Mouse (Mus musculus): ENCODE measurements at regions not wholly inside any gene's neighbourhood (a gene's known extent, or its start where the extent isn't known, plus 50 kb on each side); places are given as distances from the start of the nearest gene placed in this dataset.
"Not testable (repeated sequence)": the region's sequence is repeated elsewhere in the genome, so short reads cannot be mapped to it uniquely, and the experiment has no call there.

DNA sequence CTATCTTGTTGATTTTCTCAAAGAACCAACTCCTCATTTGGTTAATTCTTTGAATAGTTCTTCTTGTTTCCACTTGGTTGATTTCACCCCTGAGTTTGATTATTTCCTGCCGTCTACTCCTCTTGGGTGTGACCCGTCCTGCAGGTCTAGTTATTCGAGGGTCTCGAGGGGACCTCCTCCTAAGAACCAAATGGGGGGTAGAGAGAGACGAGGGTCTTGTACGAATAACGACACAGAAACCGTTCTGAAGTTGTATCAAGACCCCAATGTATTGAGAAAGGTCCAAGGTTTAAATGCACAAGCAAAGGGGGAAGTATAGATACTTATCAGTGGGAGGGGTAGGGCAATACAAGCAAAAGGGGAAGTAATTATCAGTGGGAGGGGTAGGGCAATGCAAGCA lies 252.8 kb downstream of the Adgrg6 start:
- H3K27ac ChIP-seq; H3K27me3 ChIP-seq; H3K9me3 ChIP-seq (replicated peaks); H3K36me3 ChIP-seq (ENCODE audit: poor library complexity, severe bottlenecking); H3K4me2 ChIP-seq; H3K4me1 ChIP-seq; ATAC-seq; H3K4me3 ChIP-seq; H3K9ac ChIP-seq: not testable (repeated sequence)
- 84% methylated on average over 8 of the region's 8 CpGs for WGBS

DNA sequence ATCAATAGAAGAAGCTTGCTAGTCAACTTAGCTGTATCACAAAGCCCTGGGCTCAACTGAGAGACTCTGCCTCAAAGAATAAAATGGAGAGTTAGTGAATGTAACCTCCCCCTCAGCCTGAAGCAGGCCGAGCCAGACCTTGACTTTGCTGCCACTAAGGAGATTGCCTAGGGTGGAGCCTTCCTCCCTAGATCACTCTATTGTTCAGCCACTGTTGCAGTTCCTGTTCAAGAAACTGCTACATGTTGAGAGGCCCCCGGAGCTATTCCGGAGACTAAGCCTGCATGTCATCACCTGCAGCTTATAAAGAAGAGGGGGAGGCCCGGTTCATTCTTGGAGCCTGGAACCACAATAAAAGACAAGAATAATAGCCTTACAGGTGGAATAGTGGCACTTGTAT lies 257.9 kb downstream of the Adgrg6 start:
- ATAC-seq: no peak
- Histone ChIP-seq H3K9ac (no peak overlapping the region), H3K27ac (no peak overlapping the region), H3K9me3 (replicated peaks) (no peaks in the 10 kb centered on the region), H3K4me2 (no peak overlapping the region), H3K4me1 (no peaks in the 10 kb centered on the region), H3K4me3 (no peak overlapping the region), H3K36me3 (ENCODE audit: poor library complexity, severe bottlenecking) (no peaks in the 10 kb centered on the region), H3K27me3 (no peaks in the 10 kb centered on the region)
- WGBS: 88% methylated on average over 4 of the region's 4 CpGs

GRCm38 (mm10) chr10:14276631-14277030 lies 268.8 kb downstream of the Adgrg6 start:
- Histone ChIP-seq H3K4me1 (no peaks in the 10 kb centered on the region), H3K36me3 (ENCODE audit: poor library complexity, severe bottlenecking) (no peaks in the 10 kb centered on the region), H3K9ac (no peak overlapping the region), H3K27me3 (no peaks in the 10 kb centered on the region), H3K4me2 (no peak overlapping the region), H3K4me3 (no peak overlapping the region), H3K27ac (no peak overlapping the region), H3K9me3 (replicated peaks) (no peaks in the 10 kb centered on the region)
- 92% methylated on average over 1 of the region's 1 CpGs for WGBS
- no peak for ATAC-seq

GRCm38 (mm10) chr10:14275477-14275876 lies 270.0 kb downstream of the Adgrg6 start:
- ATAC-seq: no peak
- Histone ChIP-seq H3K9ac (no peak overlapping the region), H3K9me3 (replicated peaks) (no peaks in the 10 kb centered on the region), H3K27ac (no peak overlapping the region), H3K4me3 (no peak overlapping the region), H3K36me3 (ENCODE audit: poor library complexity, severe bottlenecking) (no peaks in the 10 kb centered on the region), H3K4me1 (no peaks in the 10 kb centered on the region), H3K4me2 (no peak overlapping the region), H3K27me3 (no peaks in the 10 kb centered on the region)
- WGBS: 76% methylated on average over 1 of the region's 1 CpGs

DNA sequence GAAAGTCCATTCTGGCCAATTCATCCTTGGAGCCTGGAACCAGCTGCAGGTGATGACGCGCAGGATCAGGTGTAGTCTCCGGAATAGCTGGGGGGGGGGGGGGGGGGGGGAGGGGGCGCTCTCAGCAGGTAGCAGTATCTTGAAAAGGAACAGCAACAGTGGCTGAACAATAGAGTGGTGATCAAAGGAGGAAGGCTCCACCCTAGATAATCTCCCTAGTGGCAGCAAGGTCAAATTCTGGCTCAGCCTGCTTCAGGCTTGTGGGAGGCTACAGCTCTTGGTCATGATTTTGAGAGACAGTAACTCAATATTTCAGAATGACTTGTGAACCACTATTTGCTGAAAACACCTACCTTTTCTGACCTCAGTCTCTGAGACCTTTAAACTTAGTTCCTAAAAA lies 275.5 kb downstream of the Adgrg6 start:
- WGBS: 10% methylated on average over 3 of the region's 4 CpGs
- Histone ChIP-seq H3K4me3 (no peak overlapping the region), H3K27ac (no peak overlapping the region), H3K4me1 (no peaks in the 10 kb centered on the region), H3K9ac (no peak overlapping the region), H3K27me3 (no peaks in the 10 kb centered on the region), H3K4me2 (no peak overlapping the region), H3K36me3 (ENCODE audit: poor library complexity, severe bottlenecking) (no peaks in the 10 kb centered on the region), H3K9me3 (replicated peaks) (no peaks in the 10 kb centered on the region)
- ATAC-seq: no peak

- no peak overlapping the region for H3K9ac ChIP-seq
- H3K36me3 ChIP-seq (ENCODE audit: poor library complexity, severe bottlenecking): no peaks in the 10 kb centered on the region
- H3K27me3 ChIP-seq: no peaks in the 10 kb centered on the region
- H3K4me2 ChIP-seq: no peak overlapping the region
- H3K4me1 ChIP-seq: no peaks in the 10 kb centered on the region
- H3K27ac ChIP-seq: no peak overlapping the region
- 87% methylated on average over 3 of the region's 3 CpGs for WGBS
- ATAC-seq: no peak
- no peak overlapping the region for H3K4me3 ChIP-seq
- no peaks in the 10 kb centered on the region for H3K9me3 ChIP-seq (replicated peaks)
These were observed 277.8 kb downstream of the Adgrg6 start for GRCm38 (mm10) chr10:14267641-14268040.

- ATAC-seq: no peak
- no peak overlapping the region for H3K27ac ChIP-seq
- no peak overlapping the region for H3K4me2 ChIP-seq
- H3K4me1 ChIP-seq: no peaks in the 10 kb centered on the region
- H3K27me3 ChIP-seq: no peaks in the 10 kb centered on the region
- no peaks in the 10 kb centered on the region for H3K36me3 ChIP-seq (ENCODE audit: poor library complexity, severe bottlenecking)
- H3K9ac ChIP-seq: no peak overlapping the region
- WGBS: 90% methylated on average over 8 of the region's 8 CpGs
- H3K4me3 ChIP-seq: no peak overlapping the region
- no peaks in the 10 kb centered on the region for H3K9me3 ChIP-seq (replicated peaks)
These were observed 273.8 kb downstream of the Hivep2 start for GRCm38 (mm10) chr10:14239670-14240069.

DNA sequence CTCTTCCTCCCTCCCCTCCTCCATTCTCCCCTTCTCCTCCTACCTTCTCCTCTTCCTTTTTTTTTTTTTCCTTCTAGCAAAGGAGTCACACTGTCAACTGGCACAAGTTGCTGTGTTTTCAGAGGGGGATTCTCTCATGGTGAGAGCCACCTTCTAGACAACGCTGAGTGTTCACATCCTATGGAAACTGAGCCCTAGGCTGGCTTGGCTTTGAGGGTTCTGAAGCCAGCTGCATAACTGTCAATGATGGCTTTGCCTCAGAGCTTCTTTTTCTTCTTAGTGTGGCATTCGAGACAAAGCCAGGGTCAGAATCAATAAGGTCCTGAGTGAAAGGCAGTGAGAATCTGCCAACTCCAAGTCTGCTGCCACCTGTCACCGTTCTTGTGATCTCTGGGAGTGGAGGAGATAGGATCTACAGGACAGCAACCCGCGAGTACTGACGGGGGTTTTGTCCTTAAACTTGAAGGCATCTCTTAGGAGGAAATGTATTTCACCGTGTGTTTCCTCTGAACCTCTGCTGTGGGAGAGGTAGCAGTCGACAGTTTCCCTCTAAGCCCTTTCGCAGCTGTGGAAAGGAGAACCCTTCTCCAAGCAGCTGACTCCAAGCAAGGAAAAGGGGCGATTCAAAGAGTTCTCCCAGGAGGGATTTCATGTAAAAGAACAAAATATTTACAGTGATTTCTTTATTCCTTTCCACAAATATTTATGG lies 269.2 kb downstream of the Hivep2 start:
- Histone ChIP-seq H3K9ac (no peak overlapping the region), H3K4me1 (no peaks in the 10 kb centered on the region), H3K4me2 (no peak overlapping the region), H3K4me3 (no peak overlapping the region), H3K36me3 (ENCODE audit: poor library complexity, severe bottlenecking) (no peaks in the 10 kb centered on the region), H3K27me3 (no peaks in the 10 kb centered on the region), H3K9me3 (replicated peaks) (no peaks in the 10 kb centered on the region), H3K27ac (no peak overlapping the region)
- whole genome bisulfite sequencing: 78% methylated on average over 10 of the region's 10 CpGs
- ATAC-seq: no peak

DNA sequence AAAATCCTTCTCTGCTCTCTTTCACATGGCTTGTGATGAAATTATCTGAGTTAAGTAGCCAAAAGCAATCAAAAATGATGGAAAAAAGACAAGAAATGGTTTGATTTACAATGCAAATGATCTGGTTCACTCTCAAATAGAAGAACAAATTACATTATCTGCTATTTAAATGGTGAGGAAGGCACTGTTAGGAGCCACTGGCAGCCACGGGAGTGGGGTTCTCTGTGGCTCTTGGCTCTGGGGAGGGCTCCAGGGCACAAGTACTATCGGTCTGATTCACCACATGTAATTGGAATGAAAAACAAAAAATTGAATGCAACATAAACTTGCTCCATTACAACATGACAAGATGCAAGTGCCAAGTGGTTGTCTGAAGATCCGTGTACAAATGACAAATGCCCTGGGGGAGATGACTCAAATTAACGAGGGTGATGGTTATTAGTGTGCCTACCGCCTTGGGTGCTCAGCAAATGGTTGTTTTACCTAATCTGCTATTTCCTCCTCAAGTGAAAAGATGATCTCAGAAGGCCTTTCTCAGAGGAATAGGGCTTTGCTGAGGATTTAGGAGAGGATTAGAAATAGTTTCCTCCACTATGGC lies 268.2 kb downstream of the Hivep2 start:
- no peak; the same call in 1 of the 2 replicates for ATAC-seq
- WGBS: 49% methylated on average over 5 of the region's 5 CpGs
- H3K27ac ChIP-seq: no peak overlapping the region
- H3K4me3 ChIP-seq: no peak overlapping the region
- no peaks in the 10 kb centered on the region for H3K27me3 ChIP-seq
- no peak overlapping the region for H3K9ac ChIP-seq
- H3K9me3 ChIP-seq (replicated peaks): no peaks in the 10 kb centered on the region
- H3K36me3 ChIP-seq (ENCODE audit: poor library complexity, severe bottlenecking): no peaks in the 10 kb centered on the region
- no peak overlapping the region for H3K4me2 ChIP-seq
- H3K4me1 ChIP-seq: no peaks in the 10 kb centered on the region

- H3K27me3 ChIP-seq: no peaks in the 10 kb centered on the region
- no peak for ATAC-seq
- 83% methylated on average over 3 of the region's 3 CpGs for WGBS
- H3K4me2 ChIP-seq: no peak overlapping the region
- no peak overlapping the region for H3K27ac ChIP-seq
- H3K4me1 ChIP-seq: no peaks in the 10 kb centered on the region
- no peak overlapping the region for H3K4me3 ChIP-seq
- H3K9ac ChIP-seq: no peak overlapping the region
- no peaks in the 10 kb centered on the region for H3K9me3 ChIP-seq (replicated peaks)
- no peaks in the 10 kb centered on the region for H3K36me3 ChIP-seq (ENCODE audit: poor library complexity, severe bottlenecking)
These were observed 267.5 kb downstream of the Hivep2 start for GRCm38 (mm10) chr10:14233335-14233734.

- H3K27me3 ChIP-seq: no peaks in the 10 kb centered on the region
- H3K36me3 ChIP-seq (ENCODE audit: poor library complexity, severe bottlenecking): no peaks in the 10 kb centered on the region
- WGBS: 80% methylated on average over 1 of the region's 1 CpGs
- no peak overlapping the region for H3K27ac ChIP-seq
- no peak overlapping the region for H3K4me2 ChIP-seq
- no peaks in the 10 kb centered on the region for H3K4me1 ChIP-seq
- no peak overlapping the region for H3K4me3 ChIP-seq
- ATAC-seq: no peak
- no peak overlapping the region for H3K9ac ChIP-seq
- H3K9me3 ChIP-seq (replicated peaks): no peaks in the 10 kb centered on the region
These were observed 265.6 kb downstream of the Hivep2 start for GRCm38 (mm10) chr10:14231464-14231863.

DNA sequence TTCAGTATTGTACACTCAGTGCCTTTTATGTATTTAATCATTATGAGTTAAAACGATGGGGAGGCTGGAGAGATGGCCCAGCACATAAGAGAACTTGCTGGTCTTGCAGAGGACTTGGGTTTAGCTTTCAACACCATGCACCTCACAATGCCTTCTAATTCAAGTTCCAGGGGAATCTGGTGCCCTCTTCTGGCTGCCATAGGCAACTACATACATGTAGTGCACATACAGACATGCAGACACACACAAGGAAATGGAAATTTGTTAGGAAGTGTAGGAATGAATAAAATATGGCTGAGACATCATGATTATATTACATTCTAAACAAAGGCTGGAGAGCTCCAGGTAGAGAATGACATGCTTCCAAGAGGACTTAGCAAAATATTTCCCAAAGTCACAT lies 251.4 kb downstream of the Hivep2 start:
- 96% methylated on average over 1 of the region's 1 CpGs for WGBS
- H3K4me3 ChIP-seq: no peak overlapping the region
- no peak overlapping the region for H3K9ac ChIP-seq
- no peaks in the 10 kb centered on the region for H3K27me3 ChIP-seq
- H3K9me3 ChIP-seq (replicated peaks): peaks cover 5% of the 10 kb centered on the region; the same call in 1 of the 2 replicates
- H3K4me2 ChIP-seq: no peak overlapping the region
- no peaks in the 10 kb centered on the region for H3K4me1 ChIP-seq
- no peak for ATAC-seq
- no peaks in the 10 kb centered on the region for H3K36me3 ChIP-seq (ENCODE audit: poor library complexity, severe bottlenecking)
- no peak overlapping the region for H3K27ac ChIP-seq

Data from forebrain, embryonic 13.5 days (tissue).